Mouse (Mus musculus): Measurements from ENCODE around the gene Fmod.

Gene Fmod

GRCm38 (mm10) chr1:134076789-134077188 lies 39.7 kb downstream of the Fmod start:
- DNase-seq (ENCODE audit: low spot score) = no peak

- DNase-seq (ENCODE audit: low spot score) = no peak
These were observed 40.5 kb downstream of the Fmod start for GRCm38 (mm10) chr1:134077389-134078060.

- no peak for DNase-seq (ENCODE audit: low spot score)
These were observed 41.2 kb downstream of the Fmod start for GRCm38 (mm10) chr1:134078061-134078795.

- DNase-seq (ENCODE audit: low spot score) = peak; percentile 99
These were observed 41.9 kb downstream of the Fmod start, which contains the start of gene Btg2 for GRCm38 (mm10) chr1:134078802-134079476. Btg2 (minus strand) TSS chr1:134079120.

- no peak for DNase-seq (ENCODE audit: low spot score)
These were observed 42.6 kb downstream of the Fmod start for GRCm38 (mm10) chr1:134079477-134080163.

GRCm38 (mm10) chr1:134080406-134080805 lies 43.4 kb downstream of the Fmod start:
- DNase-seq (ENCODE audit: low spot score) = no peak

GRCm38 (mm10) chr1:134080881-134081450 lies 43.9 kb downstream of the Fmod start:
- no peak for DNase-seq (ENCODE audit: low spot score)

GRCm38 (mm10) chr1:134082987-134083516 lies 46.0 kb downstream of the Fmod start:
- no peak for DNase-seq (ENCODE audit: low spot score)

GRCm38 (mm10) chr1:134083676-134084075 lies 46.6 kb downstream of the Fmod start:
- DNase-seq (ENCODE audit: low spot score) = no peak

- DNase-seq (ENCODE audit: low spot score) = no peak
These were observed 47.1 kb downstream of the Fmod start for GRCm38 (mm10) chr1:134084128-134084527.

- no peak for DNase-seq (ENCODE audit: low spot score)
These were observed 49.0 kb downstream of the Fmod start for GRCm38 (mm10) chr1:134086017-134086416.

GRCm38 (mm10) chr1:134086811-134087398 lies 49.9 kb downstream of the Fmod start:
- peak; percentile 54 for DNase-seq (ENCODE audit: low spot score)

- DNase-seq (ENCODE audit: low spot score) = no peak
These were observed 52.0 kb downstream of the Fmod start for GRCm38 (mm10) chr1:134089074-134089473.

GRCm38 (mm10) chr1:134091851-134092250 lies 54.8 kb downstream of the Fmod start:
- no peak for DNase-seq (ENCODE audit: low spot score)

- peak; percentile 73 for DNase-seq (ENCODE audit: low spot score)
These were observed 55.3 kb downstream of the Fmod start for GRCm38 (mm10) chr1:134092368-134092767.

- DNase-seq (ENCODE audit: low spot score) = peak; percentile 92
These were observed 56.1 kb downstream of the Fmod start for GRCm38 (mm10) chr1:134092852-134093770.

GRCm38 (mm10) chr1:134093771-134094526 lies 56.9 kb downstream of the Fmod start:
- no peak for DNase-seq (ENCODE audit: low spot score)

- DNase-seq (ENCODE audit: low spot score) = no peak
These were observed 58.1 kb downstream of the Fmod start for GRCm38 (mm10) chr1:134095033-134095612.

- no peak for DNase-seq (ENCODE audit: low spot score)
These were observed 58.7 kb downstream of the Fmod start for GRCm38 (mm10) chr1:134095721-134096120.
